Mouse (Mus musculus): ENCODE measurements around the gene Atpaf1.

The Atpaf1 gene

GRCm38 (mm10) chr4:115784769-115785510 lies at the start of gene Atpaf1:
Gene Atpaf1 (plus strand): TSS chr4:115784812.
- DNase-seq (ENCODE audit: low spot score), result peak; percentile 47

- DNase-seq (ENCODE audit: low spot score), result no peak
These were observed 49.7 kb upstream of the Atpaf1 start for GRCm38 (mm10) chr4:115734867-115735266.

- peak; percentile 94 for DNase-seq (ENCODE audit: low spot score)
These were observed 47.0 kb upstream of the Atpaf1 start, which contains the start of gene Efcab14 for GRCm38 (mm10) chr4:115737551-115738041. Gene Efcab14 (plus strand): TSS chr4:115737744.

- no peak for DNase-seq (ENCODE audit: low spot score)
These were observed 46.1 kb upstream of the Atpaf1 start for GRCm38 (mm10) chr4:115738481-115738985.

GRCm38 (mm10) chr4:115742658-115743057 lies 42.0 kb upstream of the Atpaf1 start:
- no peak for DNase-seq (ENCODE audit: low spot score)

GRCm38 (mm10) chr4:115743096-115743495 lies 41.5 kb upstream of the Atpaf1 start:
- DNase-seq (ENCODE audit: low spot score), result no peak

GRCm38 (mm10) chr4:115748181-115748580 lies 36.4 kb upstream of the Atpaf1 start:
- DNase-seq (ENCODE audit: low spot score), result no peak

GRCm38 (mm10) chr4:115749336-115749735 lies 35.3 kb upstream of the Atpaf1 start:
- no peak for DNase-seq (ENCODE audit: low spot score)

- no peak for DNase-seq (ENCODE audit: low spot score)
These were observed 30.5 kb upstream of the Atpaf1 start for GRCm38 (mm10) chr4:115754101-115754500.

- no peak for DNase-seq (ENCODE audit: low spot score)
These were observed 29.8 kb upstream of the Atpaf1 start for GRCm38 (mm10) chr4:115754851-115755250.

GRCm38 (mm10) chr4:115761206-115761605 lies 23.4 kb upstream of the Atpaf1 start:
- DNase-seq (ENCODE audit: low spot score), result no peak

- DNase-seq (ENCODE audit: low spot score), result no peak
These were observed 20.0 kb upstream of the Atpaf1 start for GRCm38 (mm10) chr4:115764581-115764980.

- no peak for DNase-seq (ENCODE audit: low spot score)
These were observed 16.8 kb upstream of the Atpaf1 start for GRCm38 (mm10) chr4:115767647-115768467.

- DNase-seq (ENCODE audit: low spot score), result no peak
These were observed 9.6 kb upstream of the Atpaf1 start for GRCm38 (mm10) chr4:115775056-115775455.

GRCm38 (mm10) chr4:115777627-115778026 lies 7.0 kb upstream of the Atpaf1 start:
- DNase-seq (ENCODE audit: low spot score), result no peak

GRCm38 (mm10) chr4:115780269-115780668 lies 4.3 kb upstream of the Atpaf1 start:
- no peak for DNase-seq (ENCODE audit: low spot score)

GRCm38 (mm10) chr4:115780918-115781317 lies 3.7 kb upstream of the Atpaf1 start, which contains the start of gene Tex38:
Gene Tex38 (minus strand): TSS chr4:115781018.
- DNase-seq (ENCODE audit: low spot score), result no peak

GRCm38 (mm10) chr4:115782026-115782805 lies 2.4 kb upstream of the Atpaf1 start:
- no peak for DNase-seq (ENCODE audit: low spot score)

GRCm38 (mm10) chr4:115785511-115786034 lies 961 bp downstream of the Atpaf1 start:
- DNase-seq (ENCODE audit: low spot score), result no peak

GRCm38 (mm10) chr4:115790864-115791263 lies 6.3 kb downstream of the Atpaf1 start:
- DNase-seq (ENCODE audit: low spot score), result peak; percentile 25

GRCm38 (mm10) chr4:115795360-115795759 lies 10.7 kb downstream of the Atpaf1 start:
- no peak for DNase-seq (ENCODE audit: low spot score)

GRCm38 (mm10) chr4:115799981-115800380 lies 15.4 kb downstream of the Atpaf1 start:
- no peak for DNase-seq (ENCODE audit: low spot score)
